Mouse (Mus musculus): ENCODE data around the gene Zfp618. TPM values are rescaled to one million over a fixed set of nuclear protein-coding genes. Genes with fewer than 3 reads are reported as not detected.

Gene Zfp618
- polyA plus RNA-seq, 1 experiment from 2014 or later = 37.6 TPM

- Histone ChIP-seq H3K27ac (no peak overlapping the region), H3K4me2 (no peak overlapping the region), H3K27me3 (replicated peaks) (no peaks in the 10 kb centered on the region), H3K4me1 (peaks cover 36% of the 10 kb centered on the region), H3K9ac (no peak overlapping the region), H3K4me3 (no peak overlapping the region), H3K9me3 (no peaks in the 10 kb centered on the region), H3K36me3 (replicated peaks) (no peaks in the 10 kb centered on the region)
- WGBS = 91% methylated on average over 11 of the region's 11 CpGs
- ATAC-seq (replicated peaks) = no peak
Measured at GRCm38 (mm10) chr4:63000316-63001055, 35.1 kb downstream of the Zfp618 start.

- ATAC-seq (replicated peaks) = no peak
- H3K27ac ChIP-seq = no peak overlapping the region
- no peaks in the 10 kb centered on the region for H3K9me3 ChIP-seq
- no peak overlapping the region for H3K4me3 ChIP-seq
- no peaks in the 10 kb centered on the region for H3K36me3 ChIP-seq (replicated peaks)
- H3K4me2 ChIP-seq = no peak overlapping the region
- peaks cover 43% of the 10 kb centered on the region for H3K4me1 ChIP-seq
- no peak overlapping the region for H3K9ac ChIP-seq
- WGBS = 97% methylated on average over 1 of the region's 1 CpGs
- no peaks in the 10 kb centered on the region for H3K27me3 ChIP-seq (replicated peaks)
Measured at GRCm38 (mm10) chr4:63002386-63002785, 37.0 kb downstream of the Zfp618 start.

GRCm38 (mm10) chr4:63004519-63004918, 39.1 kb downstream of the Zfp618 start:
- no peak for ATAC-seq (replicated peaks)
- Histone ChIP-seq H3K4me2 (no peak overlapping the region), H3K27ac (no peak overlapping the region), H3K27me3 (replicated peaks) (no peaks in the 10 kb centered on the region), H3K9ac (no peak overlapping the region), H3K9me3 (no peaks in the 10 kb centered on the region), H3K4me1 (peaks cover 22% of the 10 kb centered on the region), H3K4me3 (no peak overlapping the region), H3K36me3 (replicated peaks) (no peaks in the 10 kb centered on the region)
- WGBS = 74% methylated on average over 11 of the region's 11 CpGs

- H3K9me3 ChIP-seq = no peaks in the 10 kb centered on the region
- H3K9ac ChIP-seq = no peak overlapping the region
- H3K4me2 ChIP-seq = no peak overlapping the region
- no peak overlapping the region for H3K4me3 ChIP-seq
- H3K27ac ChIP-seq = no peak overlapping the region
- peaks cover 17% of the 10 kb centered on the region for H3K4me1 ChIP-seq
- WGBS = 82% methylated on average over 10 of the region's 10 CpGs
- H3K36me3 ChIP-seq (replicated peaks) = no peaks in the 10 kb centered on the region
- H3K27me3 ChIP-seq (replicated peaks) = no peaks in the 10 kb centered on the region
- ATAC-seq (replicated peaks) = no peak
Measured at GRCm38 (mm10) chr4:63005446-63006185, 40.2 kb downstream of the Zfp618 start.

GRCm38 (mm10) chr4:63006198-63007155, 41.1 kb downstream of the Zfp618 start:
- Histone ChIP-seq H3K27me3 (replicated peaks) (no peaks in the 10 kb centered on the region), H3K27ac (no peak overlapping the region), H3K4me1 (peaks cover 11% of the 10 kb centered on the region), H3K36me3 (replicated peaks) (no peaks in the 10 kb centered on the region), H3K9ac (no peak overlapping the region), H3K4me2 (no peak overlapping the region), H3K4me3 (no peak overlapping the region), H3K9me3 (no peaks in the 10 kb centered on the region)
- WGBS = 83% methylated on average over 7 of the region's 7 CpGs
- no peak for ATAC-seq (replicated peaks)

- 81% methylated on average over 9 of the region's 9 CpGs for WGBS
- no peak for ATAC-seq (replicated peaks)
Measured at GRCm38 (mm10) chr4:63008206-63008605, 42.8 kb downstream of the Zfp618 start.

GRCm38 (mm10) chr4:63008822-63009221, 43.4 kb downstream of the Zfp618 start:
- WGBS = 78% methylated on average over 3 of the region's 3 CpGs
- Histone ChIP-seq H3K9me3 (no peaks in the 10 kb centered on the region), H3K4me3 (no peak overlapping the region), H3K27me3 (replicated peaks) (no peaks in the 10 kb centered on the region), H3K9ac (no peak overlapping the region), H3K36me3 (replicated peaks) (no peaks in the 10 kb centered on the region), H3K4me2 (no peak overlapping the region), H3K4me1 (peaks cover 10% of the 10 kb centered on the region), H3K27ac (no peak overlapping the region)
- ATAC-seq (replicated peaks) = no peak

More at GRCm38 (mm10) chr4:63008206-63008605, 42.8 kb downstream of the Zfp618 start:
- no peak overlapping the region for H3K9ac ChIP-seq
- H3K27me3 ChIP-seq (replicated peaks) = no peaks in the 10 kb centered on the region
- H3K4me1 ChIP-seq = peaks cover 10% of the 10 kb centered on the region
- no peak overlapping the region for H3K27ac ChIP-seq
- no peaks in the 10 kb centered on the region for H3K9me3 ChIP-seq
- no peak overlapping the region for H3K4me3 ChIP-seq
- H3K36me3 ChIP-seq (replicated peaks) = no peaks in the 10 kb centered on the region
- H3K4me2 ChIP-seq = no peak overlapping the region

- 0 out of 2 replicates have a peak, but pooled peaks have one; percentile 49 for ATAC-seq (replicated peaks)
- WGBS = 45% methylated on average over 1 of the region's 1 CpGs
- H3K36me3 ChIP-seq (replicated peaks) = no peaks in the 10 kb centered on the region
- H3K27ac ChIP-seq = no peak overlapping the region
- H3K4me1 ChIP-seq = peaks cover 10% of the 10 kb centered on the region
- no peak overlapping the region for H3K4me2 ChIP-seq
- no peaks in the 10 kb centered on the region for H3K9me3 ChIP-seq
- no peak overlapping the region for H3K4me3 ChIP-seq
- no peaks in the 10 kb centered on the region for H3K27me3 ChIP-seq (replicated peaks)
- H3K9ac ChIP-seq = no peak overlapping the region
Measured at GRCm38 (mm10) chr4:63009821-63010220, 44.4 kb downstream of the Zfp618 start.

- Histone ChIP-seq H3K4me2 (no peak overlapping the region), H3K4me1 (peaks cover 10% of the 10 kb centered on the region), H3K9ac (no peak overlapping the region), H3K4me3 (no peak overlapping the region), H3K27me3 (replicated peaks) (no peaks in the 10 kb centered on the region), H3K27ac (no peak overlapping the region), H3K36me3 (replicated peaks) (no peaks in the 10 kb centered on the region), H3K9me3 (no peaks in the 10 kb centered on the region)
- 76% methylated on average over 4 of the region's 4 CpGs for WGBS
- 0 out of 2 replicates have a peak, but pooled peaks have one; percentile 18 for ATAC-seq (replicated peaks)
Measured at GRCm38 (mm10) chr4:63010226-63010625, 44.9 kb downstream of the Zfp618 start.

GRCm38 (mm10) chr4:63018616-63019015, 53.2 kb downstream of the Zfp618 start:
- no peaks in the 10 kb centered on the region for H3K36me3 ChIP-seq (replicated peaks)
- no peak overlapping the region for H3K4me2 ChIP-seq
- ATAC-seq (replicated peaks) = no peak
- peaks cover 9% of the 10 kb centered on the region; the same call in 1 of the 2 replicates for H3K4me1 ChIP-seq
- WGBS = 94% methylated on average over 10 of the region's 10 CpGs
- H3K27me3 ChIP-seq (replicated peaks) = no peaks in the 10 kb centered on the region
- no peak overlapping the region for H3K9ac ChIP-seq
- no peak overlapping the region for H3K27ac ChIP-seq
- H3K4me3 ChIP-seq = no peak overlapping the region
- no peaks in the 10 kb centered on the region for H3K9me3 ChIP-seq

GRCm38 (mm10) chr4:63019428-63019858, 54.1 kb downstream of the Zfp618 start:
- Histone ChIP-seq H3K27me3 (replicated peaks) (no peaks in the 10 kb centered on the region), H3K4me1 (peaks cover 9% of the 10 kb centered on the region; the same call in 1 of the 2 replicates), H3K9ac (no peak overlapping the region), H3K36me3 (replicated peaks) (no peaks in the 10 kb centered on the region), H3K9me3 (no peaks in the 10 kb centered on the region), H3K4me2 (no peak overlapping the region), H3K4me3 (no peak overlapping the region), H3K27ac (0 out of 2 replicates have a peak overlapping the region, but pooled peaks have one; percentile 26)
- 80% methylated on average over 4 of the region's 4 CpGs for WGBS
- peak; percentile 73 for ATAC-seq (replicated peaks)
